Mouse (Mus musculus): ENCODE data around the gene Gsk3b. TPM values are rescaled to one million over a fixed set of nuclear protein-coding genes. Genes with fewer than 3 reads are reported as not detected.

Gsk3b gene
- polyA plus RNA-seq, 1 experiment from 2014 or later, result 10.7 TPM

- Histone ChIP-seq H3K27ac (replicated peaks) (peak overlapping the region; percentile 99), H3K27me3 (no peaks in the 10 kb centered on the region), H3K9ac (peak overlapping the region; percentile 76), H3K4me2 (peak overlapping the region; percentile 93), H3K4me1 (replicated peaks) (peaks cover 24% of the 10 kb centered on the region), H3K9me3 (replicated peaks) (no peaks in the 10 kb centered on the region), H3K4me3 (replicated peaks) (peak overlapping the region; percentile 85), H3K36me3 (replicated peaks) (no peaks in the 10 kb centered on the region)
- WGBS (ENCODE audit: insufficient replicate concordance), result 11% methylated on average over 11 of the region's 11 CpGs
- ATAC-seq (ENCODE audit: insufficient read depth), result no peak
Observed at GRCm38 (mm10) chr16:38087645-38088125, 1.1 kb upstream of the Gsk3b start.

DNA sequence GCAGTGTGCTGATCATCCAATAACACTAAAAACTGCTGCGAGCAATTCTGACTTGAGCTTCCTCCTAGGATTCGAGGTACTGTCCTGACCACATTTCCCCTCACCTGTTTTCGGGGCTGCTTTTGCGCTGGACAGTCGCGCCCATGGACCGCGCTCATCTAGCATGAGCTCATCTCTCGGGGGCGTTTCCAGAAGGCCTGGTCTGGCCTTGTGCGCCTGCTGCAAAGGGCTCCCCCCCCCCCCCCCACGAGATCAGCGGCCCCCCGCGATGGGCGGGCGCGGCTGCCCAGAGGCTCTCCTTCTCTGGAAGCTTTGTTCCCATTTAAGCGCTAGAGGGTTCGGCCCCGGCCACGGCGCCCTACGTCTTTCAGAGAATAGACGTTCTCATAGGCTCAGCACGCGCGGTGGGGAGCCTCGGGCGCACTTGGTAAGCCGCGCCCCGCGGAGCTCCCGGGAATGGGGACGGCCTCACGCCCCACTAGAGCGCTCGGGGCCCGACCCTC lies 624 bp upstream of the Gsk3b start:
- Histone ChIP-seq H3K9ac (peak overlapping the region; percentile 76), H3K27me3 (no peaks in the 10 kb centered on the region), H3K27ac (replicated peaks) (peak overlapping the region; percentile 99), H3K4me1 (replicated peaks) (peaks cover 28% of the 10 kb centered on the region), H3K4me2 (peak overlapping the region; percentile 93), H3K36me3 (replicated peaks) (no peaks in the 10 kb centered on the region), H3K4me3 (replicated peaks) (peak overlapping the region; percentile 85), H3K9me3 (replicated peaks) (no peaks in the 10 kb centered on the region)
- ATAC-seq (ENCODE audit: insufficient read depth), result peak; percentile 42
- WGBS (ENCODE audit: insufficient replicate concordance), result under 1% methylated on average over 40 of the region's 40 CpGs

DNA sequence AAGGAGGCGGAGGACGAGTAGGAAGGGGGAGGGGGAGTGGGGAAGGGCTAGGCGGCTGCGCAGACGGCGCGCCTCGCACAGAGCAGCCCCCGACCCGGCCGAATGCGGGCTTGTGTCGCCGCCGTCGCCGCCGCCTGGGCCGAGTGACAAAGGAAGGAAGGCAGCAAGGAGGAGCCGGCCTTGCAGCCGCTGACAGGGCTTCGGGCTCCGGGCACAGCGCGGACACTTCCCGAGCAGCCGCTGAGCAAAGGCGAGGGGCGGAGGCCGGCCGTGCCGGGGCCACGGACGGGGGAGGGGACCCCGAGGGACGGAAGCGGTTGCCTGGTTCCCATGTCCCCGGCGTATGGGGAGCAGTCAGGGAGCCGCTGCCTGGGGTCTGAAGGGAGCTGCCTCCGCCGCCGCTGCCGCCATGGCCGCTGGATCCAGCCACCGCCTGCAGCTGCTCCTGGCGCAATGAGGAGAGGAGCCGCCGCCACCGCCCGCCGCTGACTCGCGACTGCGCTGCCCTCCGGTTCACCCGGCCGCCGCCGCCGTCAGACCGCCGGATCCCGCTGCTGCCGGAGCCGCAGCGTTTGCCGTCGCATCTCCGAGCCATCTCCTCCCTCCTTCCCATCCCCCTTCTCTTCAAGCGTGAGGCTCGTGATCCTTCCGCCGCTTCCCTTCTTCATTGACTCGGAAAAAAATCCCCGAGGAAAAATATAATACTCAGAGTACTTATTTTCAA lies 808 bp downstream of the Gsk3b start:
- WGBS (ENCODE audit: insufficient replicate concordance), result under 1% methylated on average over 74 of the region's 76 CpGs
- no peak; the same call in 1 of the 2 replicates for ATAC-seq (ENCODE audit: insufficient read depth)
- Histone ChIP-seq H3K9me3 (replicated peaks) (no peaks in the 10 kb centered on the region), H3K27ac (replicated peaks) (peak overlapping the region; percentile 99), H3K9ac (peak overlapping the region; percentile 93), H3K4me2 (peak overlapping the region; percentile 93), H3K4me3 (replicated peaks) (peak overlapping the region; percentile 85), H3K27me3 (no peaks in the 10 kb centered on the region), H3K4me1 (replicated peaks) (peaks cover 40% of the 10 kb centered on the region), H3K36me3 (replicated peaks) (0 out of 2 replicates have a peak, but pooled peaks cover 8% of the 10 kb centered on the region)

- peak overlapping the region; percentile 93 for H3K9ac ChIP-seq
- under 1% methylated on average over 17 of the region's 17 CpGs for WGBS (ENCODE audit: insufficient replicate concordance)
- H3K9me3 ChIP-seq (replicated peaks), result no peaks in the 10 kb centered on the region
- H3K27me3 ChIP-seq, result no peaks in the 10 kb centered on the region
- ATAC-seq (ENCODE audit: insufficient read depth), result no peak
- H3K4me3 ChIP-seq (replicated peaks), result peak overlapping the region; percentile 85
- 0 out of 2 replicates have a peak, but pooled peaks cover 8% of the 10 kb centered on the region for H3K36me3 ChIP-seq (replicated peaks)
- peaks cover 46% of the 10 kb centered on the region for H3K4me1 ChIP-seq (replicated peaks)
- H3K4me2 ChIP-seq, result peak overlapping the region; percentile 93
- peak overlapping the region; percentile 99 for H3K27ac ChIP-seq (replicated peaks)
Observed at GRCm38 (mm10) chr16:38090341-38091005, 1.7 kb downstream of the Gsk3b start.

- H3K27ac ChIP-seq (replicated peaks), result peak overlapping the region; percentile 99
- peak overlapping the region; percentile 85 for H3K4me3 ChIP-seq (replicated peaks)
- no peak for ATAC-seq (ENCODE audit: insufficient read depth)
- no peaks in the 10 kb centered on the region for H3K27me3 ChIP-seq
- 0 out of 2 replicates have a peak, but pooled peaks cover 11% of the 10 kb centered on the region for H3K36me3 ChIP-seq (replicated peaks)
- H3K9ac ChIP-seq, result peak overlapping the region; percentile 93
- peaks cover 52% of the 10 kb centered on the region for H3K4me1 ChIP-seq (replicated peaks)
- H3K9me3 ChIP-seq (replicated peaks), result no peaks in the 10 kb centered on the region
- under 1% methylated on average over 5 of the region's 5 CpGs for WGBS (ENCODE audit: insufficient replicate concordance)
- peak overlapping the region; percentile 93 for H3K4me2 ChIP-seq
Observed at GRCm38 (mm10) chr16:38091041-38091440, 2.2 kb downstream of the Gsk3b start.

- Histone ChIP-seq H3K4me2 (peak overlapping the region; percentile 93), H3K9ac (peak overlapping the region; percentile 38), H3K36me3 (replicated peaks) (0 out of 2 replicates have a peak, but pooled peaks cover 11% of the 10 kb centered on the region), H3K4me3 (replicated peaks) (peak overlapping the region; percentile 85), H3K9me3 (replicated peaks) (no peaks in the 10 kb centered on the region), H3K27me3 (no peaks in the 10 kb centered on the region), H3K4me1 (replicated peaks) (peaks cover 53% of the 10 kb centered on the region), H3K27ac (replicated peaks) (no peak overlapping the region; the same call in 1 of the 2 replicates)
- no peak for ATAC-seq (ENCODE audit: insufficient read depth)
- WGBS (ENCODE audit: insufficient replicate concordance), result 13% methylated on average over 5 of the region's 5 CpGs
Observed at GRCm38 (mm10) chr16:38091706-38092105, 2.9 kb downstream of the Gsk3b start.

DNA sequence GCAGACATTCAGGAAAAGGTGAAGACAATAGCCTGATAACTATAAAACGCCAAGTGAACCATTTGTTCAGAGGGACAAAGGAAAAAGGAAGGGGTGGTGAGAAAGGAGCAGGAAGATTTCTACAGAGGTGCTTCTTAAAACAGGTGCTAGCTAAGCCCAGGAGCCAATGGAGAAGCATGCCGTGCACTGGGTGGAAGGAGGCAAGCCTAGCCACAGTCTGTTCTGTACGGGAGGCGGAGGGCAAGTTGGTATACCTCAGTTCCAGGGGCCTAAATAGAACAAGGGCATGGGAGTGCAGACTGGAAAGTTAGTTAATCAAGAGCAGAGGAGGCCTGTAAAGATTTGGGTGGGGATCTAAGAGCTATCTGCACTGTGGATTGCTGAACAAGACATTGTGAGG lies 3.8 kb downstream of the Gsk3b start:
- Histone ChIP-seq H3K4me2 (peak overlapping the region; percentile 93), H3K9ac (peak overlapping the region; percentile 42; the same call in 1 of the 2 replicates), H3K9me3 (replicated peaks) (no peaks in the 10 kb centered on the region), H3K27me3 (no peaks in the 10 kb centered on the region), H3K4me1 (replicated peaks) (peaks cover 51% of the 10 kb centered on the region), H3K36me3 (replicated peaks) (0 out of 2 replicates have a peak, but pooled peaks cover 13% of the 10 kb centered on the region), H3K27ac (replicated peaks) (no peak overlapping the region), H3K4me3 (replicated peaks) (peak overlapping the region; percentile 47)
- no peak for ATAC-seq (ENCODE audit: insufficient read depth)
- 10% methylated on average over 4 of the region's 4 CpGs for WGBS (ENCODE audit: insufficient replicate concordance)

DNA sequence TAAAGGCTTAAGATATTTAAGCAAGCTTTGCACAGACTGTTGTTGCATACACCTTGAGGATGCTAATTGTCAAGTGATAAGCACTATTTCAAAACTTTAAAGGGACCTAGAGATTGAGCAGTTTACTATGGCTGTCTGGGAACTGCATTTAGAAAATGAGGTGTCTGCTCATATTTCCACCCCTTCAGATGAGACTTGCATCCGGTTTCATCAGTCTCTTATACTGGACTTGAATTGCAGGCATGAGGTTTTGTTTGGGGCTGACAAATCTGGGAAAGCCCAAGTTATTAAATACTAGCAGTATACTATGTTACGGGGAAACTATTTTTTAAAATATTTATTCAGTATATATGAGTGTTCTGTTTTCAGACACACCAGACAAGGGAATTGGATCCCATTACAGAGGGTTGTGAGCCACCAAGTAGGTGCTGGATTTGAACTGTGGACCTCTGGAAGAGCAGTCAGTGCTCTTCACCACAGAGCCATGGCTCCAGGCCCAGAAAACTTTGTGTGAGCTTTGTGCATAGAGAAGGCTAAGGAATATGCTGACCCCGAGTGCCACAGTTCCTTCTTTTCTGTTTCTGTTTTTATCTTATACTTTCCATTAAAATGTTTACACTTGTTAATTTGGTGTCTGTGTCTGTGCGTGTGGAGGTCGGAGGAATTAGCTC lies 6.5 kb downstream of the Gsk3b start:
- no peak overlapping the region for H3K27ac ChIP-seq (replicated peaks)
- H3K4me3 ChIP-seq (replicated peaks), result no peak overlapping the region
- H3K9me3 ChIP-seq (replicated peaks), result no peaks in the 10 kb centered on the region
- WGBS (ENCODE audit: insufficient replicate concordance), result 78% methylated on average over 5 of the region's 5 CpGs
- H3K4me2 ChIP-seq, result no peak overlapping the region
- H3K9ac ChIP-seq, result no peak overlapping the region
- H3K4me1 ChIP-seq (replicated peaks), result peaks cover 50% of the 10 kb centered on the region
- H3K27me3 ChIP-seq, result no peaks in the 10 kb centered on the region
- peaks cover 34% of the 10 kb centered on the region for H3K36me3 ChIP-seq (replicated peaks)
- ATAC-seq (ENCODE audit: insufficient read depth), result no peak

- H3K4me2 ChIP-seq, result no peak overlapping the region
- H3K9ac ChIP-seq, result no peak overlapping the region
- peaks cover 40% of the 10 kb centered on the region for H3K36me3 ChIP-seq (replicated peaks)
- 81% methylated on average over 9 of the region's 9 CpGs for WGBS (ENCODE audit: insufficient replicate concordance)
- no peak overlapping the region for H3K4me3 ChIP-seq (replicated peaks)
- H3K4me1 ChIP-seq (replicated peaks), result peaks cover 39% of the 10 kb centered on the region
- ATAC-seq (ENCODE audit: insufficient read depth), result no peak
- no peaks in the 10 kb centered on the region for H3K27me3 ChIP-seq
- no peak overlapping the region for H3K27ac ChIP-seq (replicated peaks)
- no peaks in the 10 kb centered on the region for H3K9me3 ChIP-seq (replicated peaks)
Observed at GRCm38 (mm10) chr16:38097521-38097920, 8.7 kb downstream of the Gsk3b start.

GRCm38 (mm10) chr16:38099325-38099724 lies 10.5 kb downstream of the Gsk3b start:
- Histone ChIP-seq H3K9ac (no peak overlapping the region), H3K9me3 (replicated peaks) (no peaks in the 10 kb centered on the region), H3K4me2 (no peak overlapping the region), H3K4me3 (replicated peaks) (no peak overlapping the region), H3K36me3 (replicated peaks) (peaks cover 34% of the 10 kb centered on the region), H3K4me1 (replicated peaks) (peaks cover 24% of the 10 kb centered on the region), H3K27me3 (no peaks in the 10 kb centered on the region), H3K27ac (replicated peaks) (no peak overlapping the region)
- ATAC-seq (ENCODE audit: insufficient read depth), result no peak

DNA sequence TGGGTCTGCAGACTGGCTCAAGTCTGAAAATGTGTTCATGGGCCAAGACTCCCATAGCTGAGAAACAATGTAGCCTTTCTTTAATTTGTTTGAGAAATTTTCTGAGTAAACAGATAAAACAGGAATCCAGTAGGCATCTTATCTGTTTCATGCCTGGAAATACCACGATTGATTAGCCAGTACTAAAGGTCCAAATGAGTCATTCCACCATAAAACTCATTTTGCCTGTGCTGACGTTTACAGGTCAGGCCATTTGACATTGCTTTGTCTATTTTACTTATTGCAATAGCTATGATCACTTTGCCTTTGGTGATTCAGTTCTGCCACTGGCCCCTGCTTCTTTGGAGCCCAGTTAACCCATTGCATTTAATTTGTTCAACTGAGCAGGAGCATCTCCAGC lies 11.8 kb downstream of the Gsk3b start:
- H3K4me1 ChIP-seq (replicated peaks), result peaks cover 14% of the 10 kb centered on the region

More for the DNA sequence above, 11.8 kb downstream of the Gsk3b start:
- no peak overlapping the region for H3K9ac ChIP-seq
- H3K27ac ChIP-seq (replicated peaks), result no peak overlapping the region
- H3K36me3 ChIP-seq (replicated peaks), result peaks cover 31% of the 10 kb centered on the region
- H3K4me2 ChIP-seq, result no peak overlapping the region
- no peaks in the 10 kb centered on the region for H3K27me3 ChIP-seq
- 61% methylated on average over 2 of the region's 2 CpGs for WGBS (ENCODE audit: insufficient replicate concordance)
- H3K9me3 ChIP-seq (replicated peaks), result no peaks in the 10 kb centered on the region
- no peak overlapping the region for H3K4me3 ChIP-seq (replicated peaks)
- ATAC-seq (ENCODE audit: insufficient read depth), result no peak

Data from liver, embryonic 15.5 days (tissue).